Mouse (Mus musculus): Measurements from ENCODE around the gene Armc8. TPM values are rescaled to one million over a fixed set of nuclear protein-coding genes. Genes with fewer than 3 reads are reported as not detected.

The Armc8 gene
- total RNA-seq, 2 experiments from 2014 or later = 26.7 to 27.9 TPM

- intact Hi-C loops (cut with DNase I) = no loop called here
- no peak for DNase-seq
- no peak for TF ChIP-seq CTCF (IDR thresholded peaks at IDR 0.05)
- Histone ChIP-seq H3K27ac (no peak overlapping the region), H3K4me3 (no peak overlapping the region)
These were observed 9.2 kb downstream of the Armc8 start for GRCm38 (mm10) chr9:99559557-99559904.

- TF ChIP-seq CTCF (IDR thresholded peaks at IDR 0.05) = no peak
- intact Hi-C loops (cut with DNase I) = no loop called here
- Histone ChIP-seq H3K4me3 (no peak overlapping the region), H3K27ac (no peak overlapping the region)
- no peak for DNase-seq
These were observed 9.7 kb downstream of the Armc8 start for GRCm38 (mm10) chr9:99558824-99559556.

GRCm38 (mm10) chr9:99557580-99558300, 11.0 kb downstream of the Armc8 start:
- H3K27ac ChIP-seq = no peak overlapping the region
- no peak overlapping the region for H3K4me3 ChIP-seq
- DNase-seq = no peak
- no peak for TF ChIP-seq CTCF (IDR thresholded peaks at IDR 0.05)
- intact Hi-C loops (cut with DNase I) = no loop called here

GRCm38 (mm10) chr9:99555253-99555652, 13.4 kb downstream of the Armc8 start:
- no peak for DNase-seq
- Histone ChIP-seq H3K27ac (no peak overlapping the region), H3K4me3 (no peak overlapping the region)
- no peak for TF ChIP-seq CTCF (IDR thresholded peaks at IDR 0.05)
- intact Hi-C loops (cut with DNase I) = no loop called here

GRCm38 (mm10) chr9:99554052-99554451, 14.6 kb downstream of the Armc8 start:
- DNase-seq = no peak
- no peak overlapping the region for H3K27ac ChIP-seq
- no peak for TF ChIP-seq CTCF (IDR thresholded peaks at IDR 0.05)
- no peak overlapping the region for H3K4me3 ChIP-seq
- intact Hi-C loops (cut with DNase I) = no loop called here

GRCm38 (mm10) chr9:99553049-99553448, 15.7 kb downstream of the Armc8 start:
- intact Hi-C loops (cut with DNase I) = no loop called here
- Histone ChIP-seq H3K4me3 (no peak overlapping the region), H3K27ac (no peak overlapping the region)
- no peak for TF ChIP-seq CTCF (IDR thresholded peaks at IDR 0.05)
- peak; percentile 41 for DNase-seq

GRCm38 (mm10) chr9:99552068-99552467, 16.6 kb downstream of the Armc8 start:
- TF ChIP-seq CTCF (IDR thresholded peaks at IDR 0.05) = no peak
- no peak for DNase-seq
- Histone ChIP-seq H3K4me3 (no peak overlapping the region), H3K27ac (no peak overlapping the region)
- intact Hi-C loops (cut with DNase I) = no loop called here

GRCm38 (mm10) chr9:99546259-99546658, 22.4 kb downstream of the Armc8 start:
- Histone ChIP-seq H3K27ac (no peak overlapping the region), H3K4me3 (no peak overlapping the region)
- peak; percentile 31; the same call in 1 of the 2 replicates for TF ChIP-seq CTCF (IDR thresholded peaks at IDR 0.05)
- DNase-seq = no peak
- intact Hi-C loops (cut with DNase I) = no loop called here

- Histone ChIP-seq H3K27ac (no peak overlapping the region), H3K4me3 (no peak overlapping the region)
- DNase-seq = no peak
- no peak for TF ChIP-seq CTCF (IDR thresholded peaks at IDR 0.05)
- intact Hi-C loops (cut with DNase I) = no loop called here
These were observed 36.8 kb downstream of the Armc8 start for GRCm38 (mm10) chr9:99531865-99532264.

GRCm38 (mm10) chr9:99505875-99506274, 62.8 kb downstream of the Armc8 start:
- intact Hi-C loops (cut with DNase I) = no loop called here
- Histone ChIP-seq H3K27ac (no peak overlapping the region), H3K4me3 (no peak overlapping the region)
- TF ChIP-seq CTCF (IDR thresholded peaks at IDR 0.05) = no peak
- DNase-seq = no peak

- intact Hi-C loops (cut with DNase I) = no loop called here
- TF ChIP-seq CTCF (IDR thresholded peaks at IDR 0.05) = no peak
These were observed 69.4 kb downstream of the Armc8 start for GRCm38 (mm10) chr9:99499336-99499735.

GRCm38 (mm10) chr9:99492634-99493200, 76.0 kb downstream of the Armc8 start:
- intact Hi-C loops (cut with DNase I) = no loop called here

More at GRCm38 (mm10) chr9:99499336-99499735, 69.4 kb downstream of the Armc8 start:
- DNase-seq = no peak
- no peak overlapping the region for H3K4me3 ChIP-seq
- H3K27ac ChIP-seq = no peak overlapping the region

GRCm38 (mm10) chr9:99491050-99491449, 77.6 kb downstream of the Armc8 start:
- Histone ChIP-seq H3K27ac (no peak overlapping the region), H3K4me3 (no peak overlapping the region)
- no peak for TF ChIP-seq CTCF (IDR thresholded peaks at IDR 0.05)
- intact Hi-C loops (cut with DNase I) = no loop called here
- DNase-seq = no peak

More at GRCm38 (mm10) chr9:99492634-99493200, 76.0 kb downstream of the Armc8 start:
- no peak overlapping the region for H3K27ac ChIP-seq
- DNase-seq = no peak
- no peak overlapping the region for H3K4me3 ChIP-seq
- TF ChIP-seq CTCF (IDR thresholded peaks at IDR 0.05) = no peak

Data from gastrocnemius, adult 2 months (tissue).